Mouse (Mus musculus) forebrain, embryonic 15.5 days (tissue): Measurements from ENCODE around the gene B4galnt1. TPM values are rescaled to one million over a fixed set of nuclear protein-coding genes. Genes with fewer than 3 reads are reported as not detected.

Experiments used
- ATAC-seq: fragments of 200-750 bp; cut with Nextera tagmentation; replicated peaks from 2 replicates; pipeline ENCODE4 v1.8.0; 2017; ENCODE audit warnings: mild to moderate bottlenecking, moderate TSS enrichment, moderate library complexity
- H3K27ac ChIP-seq: fragments of 300-500 bp; sonication (generic); replicated peaks from 2 replicates; pipeline ENCODE4 v1.5.1; 2015; ENCODE audit warnings: mild to moderate bottlenecking, inconsistent platforms
- H3K27me3 ChIP-seq: fragments of 300-500 bp; sonication (generic); 2 replicates; pipeline ENCODE4 v1.6.1; 2015; ENCODE audit warnings: inconsistent platforms
- H3K36me3 ChIP-seq: fragments of 300-500 bp; sonication (generic); 2 replicates; pipeline ENCODE4 v1.6.1; 2015; ENCODE audit warnings: mild to moderate bottlenecking, inconsistent platforms
- H3K4me1 ChIP-seq: fragments of 300-500 bp; sonication (generic); 2 replicates; pipeline ENCODE4 v1.6.1; 2015; ENCODE audit warnings: inconsistent platforms
- H3K4me2 ChIP-seq: fragments of 300-500 bp; sonication (generic); replicated peaks from 2 replicates; pipeline ENCODE4 v1.6.1; 2015; ENCODE audit warnings: mild to moderate bottlenecking, inconsistent platforms
- H3K4me3 ChIP-seq: fragments of 300-500 bp; sonication (generic); 2 replicates; pipeline ENCODE4 v1.5.1; 2015; ENCODE audit warnings: mild to moderate bottlenecking, inconsistent platforms
- H3K9ac ChIP-seq: fragments of 300-500 bp; sonication (generic); replicated peaks from 2 replicates; pipeline ENCODE4 v1.6.1; 2015; ENCODE audit warnings: mild to moderate bottlenecking, inconsistent platforms
- H3K9me3 ChIP-seq: fragments of 300-500 bp; sonication (generic); 2 replicates; pipeline ENCODE4 v1.6.1; 2016; ENCODE audit warnings: inconsistent platforms
- WGBS: fragments of 180-500 bp; shearing (Covaris S2); methylation state at CpG from one replicate; pipeline ENCODE4 v1.1.7; 2015; ENCODE audit warnings: mixed read lengths; 5-methylcytosine and 5-hydroxymethylcytosine counted together
- polyA plus RNA-seq: library from polyadenylated mRNA; unstranded; fragments of >200 nt; fragmentation: Nextera tagmentation; extraction: Ambion mirVana; gene quantifications from 2 replicates; pipeline ENCODE4 v1.2.1, GENCODE M21; 2015

B4galnt1 gene
- polyA plus RNA-seq: 35.1 and 36.7 TPM in 2 replicates

GRCm38 (mm10) chr10:127164631-127165353 is at the start of gene B4galnt1:
Gene B4galnt1 (plus strand): TSS chr10:127165225.
- H3K9ac ChIP-seq: peak within 1 kb of the TSS; percentile 86
- peak within 1 kb of the TSS; percentile 76 for H3K27ac ChIP-seq
- H3K4me3 ChIP-seq: peak within 1 kb of the TSS; percentile 84
- H3K4me2 ChIP-seq: peak within 1 kb of the TSS; percentile 98
- peaks cover 32% of the 10 kb centered on the region for H3K27me3 ChIP-seq
- H3K36me3 ChIP-seq: no peaks in the 10 kb centered on the region
- ATAC-seq: peak; percentile 92
- peaks cover 21% of the 10 kb centered on the region for H3K4me1 ChIP-seq
- no peaks in the 10 kb centered on the region for H3K9me3 ChIP-seq
- 2% methylated on average over 52 of the region's 52 CpGs for WGBS

GRCm38 (mm10) chr10:127118470-127118869 is 46.6 kb upstream of the B4galnt1 start:
- H3K9ac ChIP-seq: no peak overlapping the region
- no peak for ATAC-seq
- H3K4me3 ChIP-seq: no peak overlapping the region
- no peak overlapping the region for H3K4me2 ChIP-seq
- H3K36me3 ChIP-seq: peaks cover 43% of the 10 kb centered on the region
- H3K27me3 ChIP-seq: no peaks in the 10 kb centered on the region
- 93% methylated on average over 11 of the region's 11 CpGs for WGBS
- no peaks in the 10 kb centered on the region for H3K9me3 ChIP-seq
- peaks cover 34% of the 10 kb centered on the region for H3K4me1 ChIP-seq
- no peak overlapping the region for H3K27ac ChIP-seq

GRCm38 (mm10) chr10:127119229-127119628 is 45.8 kb upstream of the B4galnt1 start:
- Histone ChIP-seq H3K4me2 (no peak overlapping the region), H3K27me3 (no peaks in the 10 kb centered on the region), H3K4me1 (peaks cover 36% of the 10 kb centered on the region), H3K9me3 (no peaks in the 10 kb centered on the region), H3K9ac (no peak overlapping the region), H3K27ac (no peak overlapping the region), H3K4me3 (no peak overlapping the region), H3K36me3 (peaks cover 43% of the 10 kb centered on the region)
- no peak for ATAC-seq
- 93% methylated on average over 10 of the region's 10 CpGs for WGBS

- Histone ChIP-seq H3K9me3 (no peaks in the 10 kb centered on the region), H3K4me1 (peaks cover 36% of the 10 kb centered on the region), H3K4me2 (peak overlapping the region; percentile 87), H3K4me3 (peak overlapping the region; percentile 96), H3K36me3 (peaks cover 38% of the 10 kb centered on the region), H3K27ac (peak overlapping the region; percentile 61), H3K9ac (peak overlapping the region; percentile 86), H3K27me3 (no peaks in the 10 kb centered on the region)
- ATAC-seq: peak; percentile 60; the same call in 1 of the 2 replicates
- 2% methylated on average over 34 of the region's 34 CpGs for WGBS
Observed at GRCm38 (mm10) chr10:127120301-127121065, 44.5 kb upstream of the B4galnt1 start.

GRCm38 (mm10) chr10:127121066-127121477 is 44.0 kb upstream of the B4galnt1 start, which contains the start of gene Os9:
Gene Os9 (minus strand): TSS chr10:127121131.
- H3K9me3 ChIP-seq: no peaks in the 10 kb centered on the region
- peak; percentile 95 for ATAC-seq

GRCm38 (mm10) chr10:127122018-127122417 is 43.0 kb upstream of the B4galnt1 start:
- H3K9ac ChIP-seq: peak overlapping the region; percentile 23; the same call in 1 of the 2 replicates
- WGBS: 84% methylated on average over 3 of the region's 3 CpGs
- no peaks in the 10 kb centered on the region for H3K9me3 ChIP-seq
- peak overlapping the region; percentile 87 for H3K4me2 ChIP-seq
- H3K27me3 ChIP-seq: no peaks in the 10 kb centered on the region
- peaks cover 24% of the 10 kb centered on the region for H3K36me3 ChIP-seq
- no peak for ATAC-seq
- peaks cover 36% of the 10 kb centered on the region for H3K4me1 ChIP-seq
- H3K4me3 ChIP-seq: peak overlapping the region; percentile 96
- peak overlapping the region; percentile 90 for H3K27ac ChIP-seq

More at GRCm38 (mm10) chr10:127121066-127121477, 44.0 kb upstream of the B4galnt1 start, which contains the start of gene Os9:
- Histone ChIP-seq H3K4me2 (peak within 1 kb of the TSS; percentile 87), H3K9ac (peak within 1 kb of the TSS; percentile 86), H3K27ac (peak within 1 kb of the TSS; percentile 90), H3K36me3 (peaks cover 32% of the 10 kb centered on the region), H3K27me3 (no peaks in the 10 kb centered on the region), H3K4me3 (peak within 1 kb of the TSS; percentile 96), H3K4me1 (peaks cover 36% of the 10 kb centered on the region)
- under 1% methylated on average over 19 of the region's 19 CpGs for WGBS

GRCm38 (mm10) chr10:127122784-127123435 is 42.1 kb upstream of the B4galnt1 start:
- peak overlapping the region; percentile 44 for H3K9ac ChIP-seq
- peaks cover 16% of the 10 kb centered on the region for H3K36me3 ChIP-seq
- no peaks in the 10 kb centered on the region for H3K27me3 ChIP-seq
- H3K27ac ChIP-seq: peak overlapping the region; percentile 90
- peak; percentile 26; the same call in 1 of the 2 replicates for ATAC-seq
- peaks cover 36% of the 10 kb centered on the region for H3K4me1 ChIP-seq
- peak overlapping the region; percentile 87 for H3K4me2 ChIP-seq
- no peaks in the 10 kb centered on the region for H3K9me3 ChIP-seq
- H3K4me3 ChIP-seq: peak overlapping the region; percentile 96
- WGBS: 13% methylated on average over 13 of the region's 13 CpGs

- Histone ChIP-seq H3K4me3 (peak overlapping the region; percentile 96), H3K9ac (peak overlapping the region; percentile 44; the same call in 1 of the 2 replicates), H3K27me3 (no peaks in the 10 kb centered on the region), H3K27ac (peak overlapping the region; percentile 90), H3K36me3 (peaks cover 11% of the 10 kb centered on the region), H3K4me2 (peak overlapping the region; percentile 87), H3K4me1 (peaks cover 36% of the 10 kb centered on the region), H3K9me3 (no peaks in the 10 kb centered on the region)
- no peak for ATAC-seq
- 8% methylated on average over 4 of the region's 4 CpGs for WGBS
Observed at GRCm38 (mm10) chr10:127123436-127123805, 41.6 kb upstream of the B4galnt1 start.

GRCm38 (mm10) chr10:127125210-127126001 is 39.6 kb upstream of the B4galnt1 start:
- Histone ChIP-seq H3K36me3 (no peaks in the 10 kb centered on the region), H3K4me3 (no peak overlapping the region), H3K4me2 (no peak overlapping the region), H3K9ac (no peak overlapping the region), H3K27me3 (no peaks in the 10 kb centered on the region), H3K9me3 (no peaks in the 10 kb centered on the region), H3K4me1 (peaks cover 23% of the 10 kb centered on the region), H3K27ac (no peak overlapping the region)
- no peak for ATAC-seq
- WGBS: 77% methylated on average over 9 of the region's 9 CpGs

GRCm38 (mm10) chr10:127126579-127126978 is 38.4 kb upstream of the B4galnt1 start:
- no peak for ATAC-seq
- no peak overlapping the region for H3K9ac ChIP-seq
- H3K27me3 ChIP-seq: no peaks in the 10 kb centered on the region
- no peak overlapping the region for H3K27ac ChIP-seq
- no peak overlapping the region for H3K4me2 ChIP-seq
- 88% methylated on average over 5 of the region's 5 CpGs for WGBS
- H3K4me3 ChIP-seq: no peak overlapping the region
- no peaks in the 10 kb centered on the region for H3K36me3 ChIP-seq
- no peaks in the 10 kb centered on the region for H3K9me3 ChIP-seq
- peaks cover 21% of the 10 kb centered on the region for H3K4me1 ChIP-seq

GRCm38 (mm10) chr10:127127711-127128279 is 37.2 kb upstream of the B4galnt1 start:
- Histone ChIP-seq H3K4me1 (peaks cover 9% of the 10 kb centered on the region), H3K4me3 (no peak overlapping the region), H3K27me3 (no peaks in the 10 kb centered on the region), H3K27ac (no peak overlapping the region), H3K9ac (no peak overlapping the region), H3K36me3 (no peaks in the 10 kb centered on the region), H3K9me3 (no peaks in the 10 kb centered on the region), H3K4me2 (no peak overlapping the region)
- WGBS: 88% methylated on average over 7 of the region's 7 CpGs
- ATAC-seq: no peak
